Mouse (Mus musculus): ENCODE measurements around the gene Syt2. TPM values are rescaled to one million over a fixed set of nuclear protein-coding genes. Genes with fewer than 3 reads are reported as not detected.

Syt2 gene
- polyA plus RNA-seq, 1 experiment from 2014 or later = 2.9 TPM

GRCm38 (mm10) chr1:134617656-134618055 lies 28.8 kb upstream of the Syt2 start:
- DNase-seq (ENCODE audit: low spot score) = no peak
- Histone ChIP-seq H3K9me3 (ENCODE audit: control insufficient read depth, low read length) (no peaks in the 10 kb centered on the region), H3K27ac (ENCODE audit: low read depth, low read length) (no peak overlapping the region), H3K4me1 (ENCODE audit: control insufficient read depth, insufficient read depth, low read length) (no peaks in the 10 kb centered on the region), H3K4me2 (ENCODE audit: low read depth) (no peak overlapping the region), H3K4me3 (ENCODE audit: low read depth, low read length) (no peak overlapping the region), H3K9ac (ENCODE audit: low read length) (no peak overlapping the region), H3K27me3 (ENCODE audit: control insufficient read depth, insufficient read depth, low read length) (no peaks in the 10 kb centered on the region), H3K36me3 (ENCODE audit: control insufficient read depth, insufficient read depth, low read length) (peaks cover 16% of the 10 kb centered on the region)
- 90% methylated on average over 9 of the region's 9 CpGs for WGBS
- no peak for ATAC-seq (ENCODE audit: insufficient read depth, low FRiP score, low TSS enrichment)

DNA sequence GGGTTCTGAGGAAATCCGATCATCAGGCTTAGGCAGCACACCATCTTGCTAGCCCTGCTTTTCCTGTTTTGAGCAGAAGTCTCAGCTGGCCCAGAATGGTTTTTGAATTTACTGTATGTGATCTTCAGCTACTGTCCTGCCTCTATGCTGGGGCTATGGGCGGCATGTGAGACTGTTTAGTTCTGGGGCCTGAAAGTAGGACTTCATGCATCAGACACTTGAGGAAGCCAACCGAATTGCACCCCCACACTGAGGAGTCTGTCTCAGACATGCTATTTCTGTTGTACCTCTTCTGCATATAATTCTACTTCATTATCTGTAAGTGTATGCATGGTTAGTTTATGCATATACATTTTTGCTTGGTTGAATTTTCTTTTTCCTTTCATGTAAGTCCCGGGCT lies 21.2 kb upstream of the Syt2 start:
- DNase-seq (ENCODE audit: low spot score) (no peak), ATAC-seq (ENCODE audit: insufficient read depth, low FRiP score, low TSS enrichment) (no peak)
- H3K27me3 ChIP-seq (ENCODE audit: control insufficient read depth, insufficient read depth, low read length) = no peaks in the 10 kb centered on the region
- H3K4me2 ChIP-seq (ENCODE audit: low read depth) = no peak overlapping the region
- no peaks in the 10 kb centered on the region for H3K9me3 ChIP-seq (ENCODE audit: control insufficient read depth, low read length)
- no peak overlapping the region for H3K9ac ChIP-seq (ENCODE audit: low read length)
- H3K4me1 ChIP-seq (ENCODE audit: control insufficient read depth, insufficient read depth, low read length) = no peaks in the 10 kb centered on the region
- WGBS = 95% methylated on average over 4 of the region's 4 CpGs
- H3K4me3 ChIP-seq (ENCODE audit: low read depth, low read length) = no peak overlapping the region
- H3K27ac ChIP-seq (ENCODE audit: low read depth, low read length) = no peak overlapping the region
- peaks cover 22% of the 10 kb centered on the region for H3K36me3 ChIP-seq (ENCODE audit: control insufficient read depth, insufficient read depth, low read length)

- Histone ChIP-seq H3K4me3 (ENCODE audit: low read depth, low read length) (no peak overlapping the region), H3K4me2 (ENCODE audit: low read depth) (no peak overlapping the region), H3K27me3 (ENCODE audit: control insufficient read depth, insufficient read depth, low read length) (no peaks in the 10 kb centered on the region), H3K4me1 (ENCODE audit: control insufficient read depth, insufficient read depth, low read length) (no peaks in the 10 kb centered on the region), H3K36me3 (ENCODE audit: control insufficient read depth, insufficient read depth, low read length) (peaks cover 36% of the 10 kb centered on the region), H3K9me3 (ENCODE audit: control insufficient read depth, low read length) (no peaks in the 10 kb centered on the region), H3K9ac (ENCODE audit: low read length) (no peak overlapping the region), H3K27ac (ENCODE audit: low read depth, low read length) (no peak overlapping the region)
- no peak for DNase-seq (ENCODE audit: low spot score)
- WGBS = 95% methylated on average over 10 of the region's 10 CpGs
- ATAC-seq (ENCODE audit: insufficient read depth, low FRiP score, low TSS enrichment) = no peak
Observed at GRCm38 (mm10) chr1:134629455-134629854, 17.0 kb upstream of the Syt2 start.

DNA sequence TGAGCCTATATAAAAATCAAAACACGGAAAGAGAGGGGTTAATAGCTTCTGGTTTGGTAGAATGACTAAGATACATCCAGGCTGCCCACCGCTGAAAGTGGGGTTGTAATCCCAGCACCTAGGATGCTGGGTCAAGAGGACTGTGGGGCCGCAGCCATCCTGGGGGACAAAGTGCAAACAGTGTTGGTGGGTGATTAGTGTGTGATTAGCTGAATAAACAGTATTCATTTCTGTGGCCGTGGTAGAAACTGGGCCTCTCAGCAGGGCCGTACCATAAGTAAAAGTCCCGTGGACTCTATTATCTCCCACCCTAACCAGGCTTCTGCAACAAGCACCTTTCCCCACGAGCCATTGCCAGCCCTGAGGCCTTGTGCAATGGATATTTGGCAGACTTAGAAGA lies 12.2 kb upstream of the Syt2 start:
- no peak overlapping the region for H3K4me3 ChIP-seq (ENCODE audit: low read depth, low read length)
- WGBS = 82% methylated on average over 7 of the region's 7 CpGs
- H3K36me3 ChIP-seq (ENCODE audit: control insufficient read depth, insufficient read depth, low read length) = peaks cover 19% of the 10 kb centered on the region
- H3K4me2 ChIP-seq (ENCODE audit: low read depth) = no peak overlapping the region
- H3K9ac ChIP-seq (ENCODE audit: low read length) = no peak overlapping the region
- ATAC-seq (ENCODE audit: insufficient read depth, low FRiP score, low TSS enrichment) = no peak
- DNase-seq (ENCODE audit: low spot score) = no peak
- H3K27me3 ChIP-seq (ENCODE audit: control insufficient read depth, insufficient read depth, low read length) = no peaks in the 10 kb centered on the region
- no peak overlapping the region for H3K27ac ChIP-seq (ENCODE audit: low read depth, low read length)
- H3K4me1 ChIP-seq (ENCODE audit: control insufficient read depth, insufficient read depth, low read length) = no peaks in the 10 kb centered on the region
- H3K9me3 ChIP-seq (ENCODE audit: control insufficient read depth, low read length) = no peaks in the 10 kb centered on the region

- H3K27ac ChIP-seq (ENCODE audit: low read depth, low read length) = no peak overlapping the region
- no peaks in the 10 kb centered on the region for H3K4me1 ChIP-seq (ENCODE audit: control insufficient read depth, insufficient read depth, low read length)
- no peak overlapping the region for H3K4me2 ChIP-seq (ENCODE audit: low read depth)
- WGBS = 85% methylated on average over 3 of the region's 3 CpGs
- no peak overlapping the region for H3K9ac ChIP-seq (ENCODE audit: low read length)
- no peaks in the 10 kb centered on the region for H3K9me3 ChIP-seq (ENCODE audit: control insufficient read depth, low read length)
- H3K27me3 ChIP-seq (ENCODE audit: control insufficient read depth, insufficient read depth, low read length) = no peaks in the 10 kb centered on the region
- no peak overlapping the region for H3K4me3 ChIP-seq (ENCODE audit: low read depth, low read length)
- peaks cover 10% of the 10 kb centered on the region for H3K36me3 ChIP-seq (ENCODE audit: control insufficient read depth, insufficient read depth, low read length)
- ATAC-seq (ENCODE audit: insufficient read depth, low FRiP score, low TSS enrichment) (no peak), DNase-seq (ENCODE audit: low spot score) (no peak)
Observed at GRCm38 (mm10) chr1:134636245-134636644, 10.2 kb upstream of the Syt2 start.

GRCm38 (mm10) chr1:134636684-134637083 lies 9.8 kb upstream of the Syt2 start:
- Histone ChIP-seq H3K36me3 (ENCODE audit: control insufficient read depth, insufficient read depth, low read length) (peaks cover 6% of the 10 kb centered on the region), H3K4me3 (ENCODE audit: low read depth, low read length) (no peak overlapping the region), H3K4me2 (ENCODE audit: low read depth) (no peak overlapping the region), H3K9me3 (ENCODE audit: control insufficient read depth, low read length) (no peaks in the 10 kb centered on the region), H3K9ac (ENCODE audit: low read length) (no peak overlapping the region), H3K4me1 (ENCODE audit: control insufficient read depth, insufficient read depth, low read length) (no peaks in the 10 kb centered on the region), H3K27ac (ENCODE audit: low read depth, low read length) (no peak overlapping the region), H3K27me3 (ENCODE audit: control insufficient read depth, insufficient read depth, low read length) (no peaks in the 10 kb centered on the region)
- ATAC-seq (ENCODE audit: insufficient read depth, low FRiP score, low TSS enrichment) (no peak), DNase-seq (ENCODE audit: low spot score) (peak; percentile 43)
- 13% methylated on average over 3 of the region's 3 CpGs for WGBS

GRCm38 (mm10) chr1:134638041-134638440 lies 8.4 kb upstream of the Syt2 start:
- Histone ChIP-seq H3K36me3 (ENCODE audit: control insufficient read depth, insufficient read depth, low read length) (peaks cover under 1% of the 10 kb centered on the region; the same call in 1 of the 2 replicates), H3K4me2 (ENCODE audit: low read depth) (no peak overlapping the region), H3K9me3 (ENCODE audit: control insufficient read depth, low read length) (no peaks in the 10 kb centered on the region), H3K27me3 (ENCODE audit: control insufficient read depth, insufficient read depth, low read length) (no peaks in the 10 kb centered on the region), H3K27ac (ENCODE audit: low read depth, low read length) (no peak overlapping the region), H3K9ac (ENCODE audit: low read length) (no peak overlapping the region), H3K4me1 (ENCODE audit: control insufficient read depth, insufficient read depth, low read length) (no peaks in the 10 kb centered on the region), H3K4me3 (ENCODE audit: low read depth, low read length) (no peak overlapping the region)
- ATAC-seq (ENCODE audit: insufficient read depth, low FRiP score, low TSS enrichment) = no peak
- DNase-seq (ENCODE audit: low spot score) = no peak
- WGBS = 48% methylated on average over 3 of the region's 3 CpGs

DNA sequence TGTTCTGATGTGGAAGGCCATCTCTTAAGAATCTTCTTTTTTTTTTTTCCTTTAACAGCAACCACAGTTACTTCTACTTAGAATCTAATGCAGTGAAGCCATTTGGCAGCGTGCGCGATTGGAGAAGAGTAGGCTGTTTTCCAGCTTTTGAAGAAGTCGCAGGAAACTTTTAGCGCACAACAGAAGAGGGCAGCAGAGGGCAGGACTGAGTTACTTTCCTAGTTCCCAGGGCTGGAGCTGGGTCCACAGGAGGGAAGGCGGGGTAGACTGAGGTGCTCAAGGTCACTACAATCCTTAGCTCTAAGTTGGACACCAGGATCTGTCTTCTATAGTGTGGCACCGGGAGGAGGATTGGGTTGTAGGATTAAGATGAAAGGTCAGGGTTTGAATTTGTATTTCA lies 8.0 kb upstream of the Syt2 start:
- 34% methylated on average over 7 of the region's 7 CpGs for WGBS
- H3K4me2 ChIP-seq (ENCODE audit: low read depth) = no peak overlapping the region
- H3K4me3 ChIP-seq (ENCODE audit: low read depth, low read length) = no peak overlapping the region
- H3K27ac ChIP-seq (ENCODE audit: low read depth, low read length) = no peak overlapping the region
- no peak overlapping the region for H3K9ac ChIP-seq (ENCODE audit: low read length)
- H3K9me3 ChIP-seq (ENCODE audit: control insufficient read depth, low read length) = no peaks in the 10 kb centered on the region
- H3K36me3 ChIP-seq (ENCODE audit: control insufficient read depth, insufficient read depth, low read length) = no peaks in the 10 kb centered on the region
- H3K27me3 ChIP-seq (ENCODE audit: control insufficient read depth, insufficient read depth, low read length) = no peaks in the 10 kb centered on the region
- H3K4me1 ChIP-seq (ENCODE audit: control insufficient read depth, insufficient read depth, low read length) = no peaks in the 10 kb centered on the region
- no peak for ATAC-seq (ENCODE audit: insufficient read depth, low FRiP score, low TSS enrichment)
- peak; percentile 53 for DNase-seq (ENCODE audit: low spot score)

DNA sequence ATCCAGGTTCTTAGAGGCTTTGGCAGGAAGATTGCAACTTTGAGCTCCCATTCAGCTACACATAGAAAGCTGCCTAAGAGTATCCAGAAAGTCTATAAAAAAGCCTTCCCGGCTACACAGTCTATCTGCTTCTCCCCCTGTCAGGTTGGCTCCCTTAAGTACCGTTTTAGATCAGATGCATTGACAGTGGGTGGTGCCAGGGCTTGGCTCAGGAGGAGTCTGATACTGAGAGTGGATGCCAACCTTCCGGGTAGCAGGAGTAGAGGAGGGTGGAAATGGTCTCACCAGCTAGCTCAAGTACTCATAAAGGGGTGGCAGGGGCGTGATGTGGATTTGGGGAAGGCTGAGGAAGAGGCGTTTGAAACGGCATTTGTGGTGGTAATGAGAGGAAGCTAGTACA lies 7.0 kb upstream of the Syt2 start:
- no peak overlapping the region for H3K9ac ChIP-seq (ENCODE audit: low read length)
- H3K27ac ChIP-seq (ENCODE audit: low read depth, low read length) = no peak overlapping the region
- DNase-seq (ENCODE audit: low spot score) (no peak), ATAC-seq (ENCODE audit: insufficient read depth, low FRiP score, low TSS enrichment) (no peak)
- H3K9me3 ChIP-seq (ENCODE audit: control insufficient read depth, low read length) = no peaks in the 10 kb centered on the region
- H3K4me1 ChIP-seq (ENCODE audit: control insufficient read depth, insufficient read depth, low read length) = no peaks in the 10 kb centered on the region
- no peaks in the 10 kb centered on the region for H3K36me3 ChIP-seq (ENCODE audit: control insufficient read depth, insufficient read depth, low read length)
- no peak overlapping the region for H3K4me2 ChIP-seq (ENCODE audit: low read depth)
- H3K27me3 ChIP-seq (ENCODE audit: control insufficient read depth, insufficient read depth, low read length) = peaks cover under 1% of the 10 kb centered on the region
- WGBS = 81% methylated on average over 6 of the region's 6 CpGs
- H3K4me3 ChIP-seq (ENCODE audit: low read depth, low read length) = no peak overlapping the region
